In the genomic region with DNA sequence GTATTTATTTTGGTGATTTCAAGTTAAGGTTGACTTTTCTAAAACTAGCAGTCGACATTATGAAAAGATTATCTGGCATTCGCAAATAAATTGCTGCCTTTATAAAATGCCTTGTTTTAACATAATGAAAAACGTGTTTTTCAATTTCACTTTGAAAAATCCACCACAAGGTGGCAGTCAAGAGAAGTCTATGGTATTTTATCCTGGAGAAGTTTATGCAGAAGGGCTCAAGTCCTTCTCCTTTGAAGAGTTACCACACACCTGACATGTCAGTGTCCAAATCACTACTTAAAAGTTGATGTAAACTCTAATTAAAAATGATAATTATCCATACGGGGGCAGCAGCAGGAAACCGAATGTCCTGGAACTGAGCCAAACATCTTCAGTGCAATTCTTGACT, we compare ENCODE assay signal across 9 mouse cellular contexts.
A peak's percentile ranks its signal among the peaks of the same experiment; 100 is the strongest.
DNase-seq lines count a peak whose midpoint lies in the region; ATAC-seq lines count a peak whose summit lies in the region.
"Had no signal": no experiment of that assay in that cellular context is flagged by ENCODE, and none has a peak within 500 bp of the region (broad histone marks: within the 10 kb centered on the region; RNA-seq: fewer than 3 reads in every experiment).

No protein-coding gene starts in this region.

- no peak overlapping the region for H3K4me3 ChIP-seq in hindbrain, embryonic 11.5 days (ENCODE audit: low read depth, low read length)
- H3K4me3 ChIP-seq in hindbrain, embryonic 10.5 days = no peak overlapping the region
- H3K4me3 ChIP-seq in forebrain, embryonic 16.5 days (replicated peaks; ENCODE audit: low read length) = no peak overlapping the region
- H3K4me3 ChIP-seq: neural tube, embryonic 12.5 days had no signal

- DNase-seq in hindbrain, embryonic 11.5 days (ENCODE audit: low spot score) = peak; percentile 67
- no peak for DNase-seq in hindbrain, embryonic 10.5 days (ENCODE audit: low spot score)
- DNase-seq in 3134 (ENCODE audit: extremely low read depth, insufficient read length, low spot score) = peak; percentile 11
- peak; percentile 48 for DNase-seq in MN1 (ENCODE audit: low spot score)
- peak; percentile 63 for DNase-seq in retina, postnatal 1 day
- DNase-seq in urinary bladder, postnatal 25 days (ENCODE audit: low spot score) = no peak
- DNase-seq in adrenal gland, adult 8-10 months = no peak

- no peak overlapping the region for H3K9ac ChIP-seq in hindbrain, embryonic 11.5 days (ENCODE audit: low read depth, low read length)
- no peak overlapping the region for H3K9ac ChIP-seq in forebrain, embryonic 16.5 days (replicated peaks; ENCODE audit: low read depth, low read length)
- H3K9ac ChIP-seq: neural tube, embryonic 12.5 days had no signal

- no peak overlapping the region for H3K27ac ChIP-seq in hindbrain, embryonic 11.5 days (ENCODE audit: low read depth, low read length)
- H3K27ac ChIP-seq in hindbrain, embryonic 10.5 days = no peak overlapping the region
- no peak overlapping the region for H3K27ac ChIP-seq in forebrain, embryonic 16.5 days (ENCODE audit: low read length)
- H3K27ac ChIP-seq: neural tube, embryonic 12.5 days had no signal

- no peak for ATAC-seq in hindbrain, embryonic 11.5 days (ENCODE audit: low FRiP score)
- ATAC-seq in forebrain, embryonic 16.5 days = peak; percentile 50; the same call in 1 of the 2 replicates

- H3K4me2 ChIP-seq in hindbrain, embryonic 11.5 days (replicated peaks; ENCODE audit: low read depth, low read length) = no peak overlapping the region
- no peak overlapping the region for H3K4me2 ChIP-seq in forebrain, embryonic 16.5 days (ENCODE audit: low read length)
- H3K4me2 ChIP-seq: neural tube, embryonic 12.5 days had no signal

- no peaks in the 10 kb centered on the region for H3K36me3 ChIP-seq in hindbrain, embryonic 11.5 days (ENCODE audit: control insufficient read depth, insufficient read depth, low read length)
- H3K36me3 ChIP-seq in hindbrain, embryonic 10.5 days = no peaks in the 10 kb centered on the region
- no peaks in the 10 kb centered on the region for H3K36me3 ChIP-seq in forebrain, embryonic 16.5 days (ENCODE audit: control insufficient read depth, insufficient read depth)
- H3K36me3 ChIP-seq: neural tube, embryonic 12.5 days had no signal

- no peaks in the 10 kb centered on the region for H3K27me3 ChIP-seq in hindbrain, embryonic 11.5 days (ENCODE audit: control insufficient read depth, insufficient read depth, low read length)
- H3K27me3 ChIP-seq in hindbrain, embryonic 10.5 days (ENCODE audit: insufficient read depth, poor library complexity, severe bottlenecking) = no peaks in the 10 kb centered on the region
- H3K27me3 ChIP-seq in forebrain, embryonic 16.5 days (replicated peaks; ENCODE audit: control insufficient read depth, insufficient read depth, low read length) = no peaks in the 10 kb centered on the region
- H3K27me3 ChIP-seq: neural tube, embryonic 12.5 days had no signal

- WGBS in hindbrain, embryonic 11.5 days = 22% methylated on average over 5 of the region's 5 CpGs
- WGBS in hindbrain, embryonic 10.5 days = 18% methylated on average over 5 of the region's 5 CpGs
- WGBS in forebrain, embryonic 16.5 days = 6% methylated on average over 5 of the region's 5 CpGs

- H3K4me1 ChIP-seq in hindbrain, embryonic 11.5 days (replicated peaks; ENCODE audit: control insufficient read depth, insufficient read depth, low read length) = no peaks in the 10 kb centered on the region
- no peaks in the 10 kb centered on the region for H3K4me1 ChIP-seq in hindbrain, embryonic 10.5 days (replicated peaks)
- peaks cover 4% of the 10 kb centered on the region for H3K4me1 ChIP-seq in forebrain, embryonic 16.5 days (replicated peaks; ENCODE audit: control insufficient read depth, insufficient read depth, low read length)
- H3K4me1 ChIP-seq: neural tube, embryonic 12.5 days had no signal

- no peaks in the 10 kb centered on the region for H3K9me3 ChIP-seq in hindbrain, embryonic 11.5 days (ENCODE audit: control insufficient read depth, low read length)
- no peaks in the 10 kb centered on the region for H3K9me3 ChIP-seq in hindbrain, embryonic 10.5 days
- no peaks in the 10 kb centered on the region for H3K9me3 ChIP-seq in forebrain, embryonic 16.5 days (ENCODE audit: control insufficient read depth, low read length)
- H3K9me3 ChIP-seq: neural tube, embryonic 12.5 days had no signal

Comparison
In these comparisons a context has a peak if more than half of its experiments do, and no peak if none do; other contexts are left out.
1. DNase-seq: peak in hindbrain, embryonic 11.5 days (single experiment), 3134 (single experiment), MN1 (single experiment) and retina, postnatal 1 day (single experiment); none in hindbrain, embryonic 10.5 days (single experiment), urinary bladder, postnatal 25 days (single experiment) and adrenal gland, adult 8-10 months (single experiment).